Mouse (Mus musculus): ENCODE measurements around the gene Dnajc16. TPM values are rescaled to one million over a fixed set of nuclear protein-coding genes. Genes with fewer than 3 reads are reported as not detected.

The Dnajc16 gene
- total and polyA plus RNA-seq, 2 experiments from 2014 or later: 6.5 to 19.2 TPM

DNA sequence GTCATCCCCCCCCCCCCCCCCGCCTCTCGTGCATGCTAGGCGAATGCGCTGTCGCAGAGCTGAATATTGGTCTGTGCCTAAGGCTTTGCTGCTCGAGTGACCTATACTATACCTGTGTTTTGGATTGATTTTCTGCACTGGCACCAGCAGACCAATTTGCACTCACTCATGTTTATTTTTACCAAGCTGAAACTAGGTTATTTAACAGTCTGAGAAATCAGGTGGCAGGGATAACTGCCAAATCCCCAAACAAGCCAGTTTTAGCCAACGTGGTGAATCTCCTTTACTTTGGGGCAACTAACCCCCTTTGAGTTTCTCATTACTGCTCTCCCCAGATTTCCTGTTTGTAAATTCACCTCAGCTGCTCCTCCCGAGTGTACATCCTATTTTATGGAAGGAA lies 1.2 kb upstream of the Dnajc16 start:
- H3K4me3 ChIP-seq (ENCODE audit: low read depth, low read length): no peak overlapping the region
- H3K9ac ChIP-seq: no peak overlapping the region
- no peak overlapping the region for H3K4me2 ChIP-seq (ENCODE audit: low read depth)
- peaks cover 15% of the 10 kb centered on the region for H3K4me1 ChIP-seq (ENCODE audit: insufficient read depth)
- DNase-seq (no peak), ATAC-seq (no peak)
- no peaks in the 10 kb centered on the region for H3K9me3 ChIP-seq (ENCODE audit: low read length)
- WGBS: 93% methylated on average over 8 of the region's 8 CpGs
- peaks cover 13% of the 10 kb centered on the region for H3K36me3 ChIP-seq (ENCODE audit: insufficient read depth)
- H3K27ac ChIP-seq (ENCODE audit: low read depth, low read length): no peak overlapping the region
- TF ChIP-seq CTCF (IDR thresholded peaks at IDR 0.05; ENCODE audit: low read depth): no peak
- H3K27me3 ChIP-seq (ENCODE audit: insufficient read depth, low read length): no peaks in the 10 kb centered on the region

DNA sequence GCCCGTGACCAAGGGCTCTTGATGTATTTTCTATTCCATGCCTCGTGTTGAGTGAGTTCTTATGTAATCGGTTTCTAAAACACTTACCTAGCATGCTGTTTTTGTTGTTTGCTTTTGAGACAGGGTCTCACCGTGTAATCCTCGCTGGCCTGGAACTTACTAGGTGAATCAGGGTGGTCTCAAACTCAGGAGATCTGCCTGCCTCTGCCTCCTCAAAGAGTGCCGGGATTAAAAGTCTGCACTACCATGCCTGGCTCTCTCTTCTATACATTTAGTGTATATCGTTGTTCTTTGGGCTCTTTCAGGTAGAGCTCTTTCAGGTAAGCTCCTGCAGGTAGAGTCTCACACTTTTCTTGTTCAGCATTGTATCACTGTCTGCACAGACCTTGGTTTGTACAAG lies 755 bp upstream of the Dnajc16 start:
- peaks cover 15% of the 10 kb centered on the region for H3K4me1 ChIP-seq (ENCODE audit: insufficient read depth)
- TF ChIP-seq CTCF (IDR thresholded peaks at IDR 0.05; ENCODE audit: low read depth): no peak
- no peaks in the 10 kb centered on the region for H3K9me3 ChIP-seq (ENCODE audit: low read length)
- 94% methylated on average over 7 of the region's 7 CpGs for WGBS
- H3K27me3 ChIP-seq (ENCODE audit: insufficient read depth, low read length): no peaks in the 10 kb centered on the region
- H3K36me3 ChIP-seq (ENCODE audit: insufficient read depth): peaks cover 12% of the 10 kb centered on the region
- H3K27ac ChIP-seq (ENCODE audit: low read depth, low read length): no peak overlapping the region
- H3K4me3 ChIP-seq (ENCODE audit: low read depth, low read length): no peak overlapping the region
- no peak overlapping the region for H3K9ac ChIP-seq
- no peak overlapping the region for H3K4me2 ChIP-seq (ENCODE audit: low read depth)
- ATAC-seq (no peak), DNase-seq (no peak)

DNA sequence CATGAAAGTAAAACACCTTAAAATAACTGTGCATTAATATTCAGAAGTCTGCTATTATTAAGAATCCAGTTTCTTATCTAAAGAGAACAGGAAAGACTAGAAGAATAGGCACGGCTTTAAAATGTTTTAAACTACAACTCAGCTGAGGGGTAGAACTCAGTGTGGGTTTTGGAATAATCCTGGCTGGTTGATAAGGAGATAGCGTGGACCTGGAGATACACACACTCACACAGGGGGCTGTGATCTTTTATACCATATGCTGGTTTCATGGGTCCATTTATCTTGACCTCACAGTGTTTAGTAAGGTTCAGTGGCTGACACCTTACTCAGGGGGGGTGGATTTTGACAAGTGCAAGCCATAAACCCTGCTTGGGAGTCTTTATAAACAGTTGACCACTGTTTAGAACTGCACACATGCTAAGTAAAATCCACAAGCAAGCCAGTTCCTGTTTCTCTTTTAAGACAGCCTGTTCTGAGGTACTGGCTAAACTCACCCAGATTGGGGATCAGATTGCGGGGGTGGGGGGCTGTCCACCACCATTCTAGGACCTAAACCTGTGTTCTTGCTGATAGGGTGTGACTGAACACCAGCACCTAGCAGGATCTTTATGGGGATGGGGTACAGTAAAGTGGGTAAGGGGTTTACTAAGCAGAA lies 1.0 kb downstream of the Dnajc16 start:
- ATAC-seq (no peak), DNase-seq (peak; percentile 4)
- no peaks in the 10 kb centered on the region for H3K9me3 ChIP-seq (ENCODE audit: low read length)
- WGBS: 55% methylated on average over 3 of the region's 3 CpGs
- H3K4me3 ChIP-seq (ENCODE audit: low read depth, low read length): peak overlapping the region; percentile 82
- peak overlapping the region; percentile 84 for H3K9ac ChIP-seq
- no peaks in the 10 kb centered on the region for H3K27me3 ChIP-seq (ENCODE audit: insufficient read depth, low read length)
- no peak for TF ChIP-seq CTCF (IDR thresholded peaks at IDR 0.05; ENCODE audit: low read depth)
- peak overlapping the region; percentile 77 for H3K4me2 ChIP-seq (ENCODE audit: low read depth)
- peaks cover 6% of the 10 kb centered on the region; the same call in 1 of the 2 replicates for H3K4me1 ChIP-seq (ENCODE audit: insufficient read depth)
- H3K27ac ChIP-seq (ENCODE audit: low read depth, low read length): peak overlapping the region; percentile 69
- H3K36me3 ChIP-seq (ENCODE audit: insufficient read depth): peaks cover 23% of the 10 kb centered on the region

DNA sequence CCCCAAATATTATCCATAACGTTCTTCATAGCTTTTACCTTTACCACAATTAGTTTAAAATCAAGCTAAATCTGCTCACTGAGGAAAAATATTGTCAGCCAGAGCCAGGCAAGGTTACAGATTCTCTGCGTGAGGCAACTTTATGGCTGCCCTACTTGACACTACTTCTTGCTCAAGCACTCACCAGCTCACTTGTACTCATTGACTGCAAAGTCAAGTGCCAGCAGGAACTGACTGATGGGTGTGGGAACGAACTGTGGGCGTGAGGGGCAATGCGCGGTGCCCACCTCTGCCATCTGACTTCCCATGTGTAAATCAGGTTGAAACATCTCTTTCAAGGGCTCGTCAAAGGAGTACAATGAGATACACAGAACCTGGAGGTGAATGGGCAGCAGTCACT lies 3.3 kb downstream of the Dnajc16 start:
- Histone ChIP-seq H3K27ac (ENCODE audit: low read depth, low read length) (no peak overlapping the region), H3K4me2 (ENCODE audit: low read depth) (no peak overlapping the region), H3K4me3 (ENCODE audit: low read depth, low read length) (no peak overlapping the region), H3K4me1 (ENCODE audit: insufficient read depth) (peaks cover 6% of the 10 kb centered on the region; the same call in 1 of the 2 replicates), H3K36me3 (ENCODE audit: insufficient read depth) (peaks cover 43% of the 10 kb centered on the region), H3K9me3 (ENCODE audit: low read length) (no peaks in the 10 kb centered on the region), H3K9ac (no peak overlapping the region), H3K27me3 (ENCODE audit: insufficient read depth, low read length) (no peaks in the 10 kb centered on the region)
- DNase-seq (no peak), ATAC-seq (no peak)
- TF ChIP-seq CTCF (IDR thresholded peaks at IDR 0.05; ENCODE audit: low read depth): no peak
- 89% methylated on average over 7 of the region's 7 CpGs for WGBS

DNA sequence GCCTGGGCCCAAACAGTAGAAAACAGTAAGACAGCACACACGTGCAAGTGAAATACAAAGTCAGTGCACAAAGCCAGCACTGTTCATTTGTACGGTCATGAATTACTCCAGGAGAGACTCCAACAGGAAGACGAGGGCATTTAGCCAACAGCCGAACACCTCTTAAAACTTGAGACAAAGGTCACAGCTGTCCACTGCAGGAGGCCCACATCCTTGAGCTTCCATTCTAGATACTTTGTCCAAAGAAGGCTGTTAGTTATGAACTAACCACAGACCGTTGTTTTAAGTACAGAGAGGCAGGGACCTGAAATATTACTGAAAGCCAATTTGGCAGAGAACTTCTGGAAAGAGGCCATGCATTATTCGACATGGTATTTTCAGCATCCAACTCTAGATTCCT lies 3.7 kb downstream of the Dnajc16 start:
- Histone ChIP-seq H3K36me3 (ENCODE audit: insufficient read depth) (peaks cover 47% of the 10 kb centered on the region), H3K4me2 (ENCODE audit: low read depth) (no peak overlapping the region), H3K27me3 (ENCODE audit: insufficient read depth, low read length) (no peaks in the 10 kb centered on the region), H3K9ac (no peak overlapping the region), H3K4me1 (ENCODE audit: insufficient read depth) (peaks cover 6% of the 10 kb centered on the region; the same call in 1 of the 2 replicates), H3K9me3 (ENCODE audit: low read length) (no peaks in the 10 kb centered on the region), H3K27ac (ENCODE audit: low read depth, low read length) (no peak overlapping the region), H3K4me3 (ENCODE audit: low read depth, low read length) (no peak overlapping the region)
- DNase-seq (no peak), ATAC-seq (no peak)
- no peak for TF ChIP-seq CTCF (IDR thresholded peaks at IDR 0.05; ENCODE audit: low read depth)
- 54% methylated on average over 6 of the region's 6 CpGs for WGBS

DNA sequence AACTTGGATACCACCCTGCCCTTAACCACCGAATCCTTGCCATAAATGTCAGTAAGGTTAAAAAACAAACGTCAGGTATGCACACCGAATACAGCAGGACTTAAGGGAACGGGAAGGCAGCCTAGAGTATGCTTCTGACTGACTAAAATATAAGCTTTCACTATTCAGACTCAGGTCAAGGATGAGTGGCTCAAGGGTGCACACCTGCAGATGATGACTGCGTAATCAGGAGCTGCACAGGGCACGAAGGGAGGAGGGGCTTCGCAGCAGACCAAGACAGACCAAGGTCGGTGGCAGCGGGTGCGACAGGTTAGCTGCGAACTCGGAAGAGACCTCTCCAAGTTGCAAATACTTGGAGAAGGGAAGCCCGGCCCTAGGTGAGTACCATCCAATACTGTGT lies 4.6 kb downstream of the Dnajc16 start:
- 91% methylated on average over 13 of the region's 13 CpGs for WGBS

DNA sequence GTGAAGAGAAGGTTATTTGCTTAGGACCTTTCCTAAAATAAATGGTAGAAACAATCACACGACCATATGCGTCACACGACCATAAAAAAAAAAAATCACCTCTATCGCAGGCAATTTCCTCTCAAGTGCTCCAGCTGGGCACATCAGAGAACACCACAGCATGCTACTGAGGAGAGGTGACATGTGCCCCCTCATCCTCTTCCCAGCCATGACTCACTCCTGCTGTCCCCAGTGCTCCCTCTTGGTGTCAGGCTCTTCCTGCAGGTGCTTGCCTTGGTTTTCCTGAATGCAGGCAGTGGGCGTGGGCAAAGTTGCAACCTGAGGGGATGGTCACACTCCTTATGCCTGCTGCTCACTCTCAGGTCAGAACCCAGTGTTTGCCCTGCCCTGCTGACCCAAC lies 5.9 kb downstream of the Dnajc16 start:
- no peak overlapping the region for H3K9ac ChIP-seq
- ATAC-seq (no peak), DNase-seq (no peak)
- no peaks in the 10 kb centered on the region for H3K9me3 ChIP-seq (ENCODE audit: low read length)
- WGBS: 87% methylated on average over 5 of the region's 5 CpGs
- H3K27me3 ChIP-seq (ENCODE audit: insufficient read depth, low read length): no peaks in the 10 kb centered on the region
- no peak overlapping the region for H3K4me3 ChIP-seq (ENCODE audit: low read depth, low read length)
- peak; percentile 22 for TF ChIP-seq CTCF (IDR thresholded peaks at IDR 0.05; ENCODE audit: low read depth)
- peaks cover 64% of the 10 kb centered on the region for H3K36me3 ChIP-seq (ENCODE audit: insufficient read depth)
- H3K27ac ChIP-seq (ENCODE audit: low read depth, low read length): no peak overlapping the region
- peaks cover 4% of the 10 kb centered on the region; the same call in 1 of the 2 replicates for H3K4me1 ChIP-seq (ENCODE audit: insufficient read depth)
- H3K4me2 ChIP-seq (ENCODE audit: low read depth): no peak overlapping the region

More for the DNA sequence above, 4.6 kb downstream of the Dnajc16 start:
- no peak overlapping the region for H3K27ac ChIP-seq (ENCODE audit: low read depth, low read length)
- H3K9me3 ChIP-seq (ENCODE audit: low read length): no peaks in the 10 kb centered on the region
- no peak overlapping the region for H3K4me3 ChIP-seq (ENCODE audit: low read depth, low read length)
- DNase-seq (no peak), ATAC-seq (no peak)
- peaks cover 6% of the 10 kb centered on the region; the same call in 1 of the 2 replicates for H3K4me1 ChIP-seq (ENCODE audit: insufficient read depth)
- peaks cover 56% of the 10 kb centered on the region for H3K36me3 ChIP-seq (ENCODE audit: insufficient read depth)
- no peaks in the 10 kb centered on the region for H3K27me3 ChIP-seq (ENCODE audit: insufficient read depth, low read length)
- H3K4me2 ChIP-seq (ENCODE audit: low read depth): no peak overlapping the region
- no peak overlapping the region for H3K9ac ChIP-seq
- no peak for TF ChIP-seq CTCF (IDR thresholded peaks at IDR 0.05; ENCODE audit: low read depth)
